Mouse (Mus musculus) right cerebral cortex, postnatal 25 days (tissue): ENCODE data around the gene Fgfr2.
A peak's percentile ranks its signal among the peaks of the same experiment; 100 is the strongest.

ENCODE experiments used
- DNase-seq: peaks from one replicate; pipeline ENCODE4 v3.0.0; 2022

Gene Fgfr2

DNA sequence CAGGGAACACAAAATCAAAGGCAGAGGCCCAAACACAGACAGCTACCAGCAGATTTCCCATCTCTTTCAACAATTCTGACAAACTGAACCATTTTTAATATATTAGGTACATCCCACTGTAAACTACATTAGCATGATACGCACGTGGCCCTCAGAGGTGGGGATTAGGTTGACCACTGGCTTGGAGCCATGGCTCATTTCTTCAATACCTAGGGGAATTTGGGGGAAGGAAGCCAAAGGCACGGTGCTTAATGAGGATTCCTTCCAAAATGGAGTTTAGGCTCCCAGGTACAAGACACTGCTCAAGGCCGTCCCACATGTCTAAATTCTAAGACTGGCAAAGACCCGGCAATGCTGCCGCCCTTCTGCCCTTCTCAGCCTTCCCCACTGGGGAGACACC is 120.9 kb downstream of the Fgfr2 start:
- DNase-seq: no peak

DNA sequence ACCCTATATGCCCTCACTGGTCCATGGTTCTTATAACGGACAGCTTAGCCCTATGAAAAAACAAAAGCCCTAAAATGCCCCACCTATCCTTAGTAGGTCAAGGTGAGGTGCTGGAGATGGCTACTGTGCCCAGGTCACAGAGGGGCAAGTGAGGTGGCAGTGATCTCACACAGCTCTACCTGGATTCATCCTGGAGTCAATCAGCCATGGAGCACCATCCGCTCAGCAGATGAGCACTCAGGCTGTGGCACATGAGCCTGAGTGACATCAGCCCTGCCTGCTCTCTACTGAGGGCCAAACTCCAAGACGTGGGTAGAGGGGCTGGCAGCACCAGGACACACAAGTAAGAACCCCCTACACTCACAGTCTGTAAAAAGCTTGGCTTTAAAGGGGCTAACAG is 121.8 kb downstream of the Fgfr2 start:
- no peak for DNase-seq

DNA sequence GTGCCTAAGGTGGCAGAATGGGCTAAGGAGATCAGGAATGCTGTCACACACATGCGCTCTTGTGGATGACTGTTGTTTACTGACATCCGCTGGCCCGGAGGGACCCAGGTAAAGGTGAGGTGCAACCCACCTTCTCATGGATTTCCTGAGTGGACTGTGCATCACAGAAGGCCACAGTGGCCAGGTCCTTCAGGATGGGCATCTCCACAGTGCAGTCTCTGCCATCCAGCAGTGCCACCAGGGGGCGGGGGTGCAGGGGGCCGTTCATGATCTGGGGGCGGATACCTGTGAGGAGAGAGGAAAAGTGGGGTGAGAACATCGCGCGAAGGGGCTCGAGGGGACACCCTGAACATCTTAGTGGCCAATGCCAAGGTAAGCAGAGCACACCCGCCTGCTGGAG is 124.1 kb downstream of the Fgfr2 start:
- DNase-seq: no peak

DNA sequence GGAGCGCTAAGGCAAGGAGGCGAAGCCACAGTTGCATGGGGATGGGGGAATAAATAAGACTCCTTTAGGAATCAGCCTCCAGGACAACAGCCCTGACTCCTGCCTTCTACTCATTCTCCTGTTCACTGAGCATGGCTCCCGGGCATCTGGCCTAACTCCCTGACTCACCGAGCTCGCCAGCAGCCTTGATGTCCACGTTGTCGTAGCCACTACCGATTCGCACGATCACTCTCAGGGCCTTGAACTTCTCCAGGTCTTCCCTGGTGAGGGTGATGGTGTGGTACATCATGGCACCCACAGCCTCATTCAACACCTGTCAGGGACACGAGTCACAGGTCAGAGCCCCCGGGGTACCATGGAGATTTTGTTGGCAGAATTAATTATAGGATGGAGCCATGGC is 124.5 kb downstream of the Fgfr2 start:
- no peak for DNase-seq

DNA sequence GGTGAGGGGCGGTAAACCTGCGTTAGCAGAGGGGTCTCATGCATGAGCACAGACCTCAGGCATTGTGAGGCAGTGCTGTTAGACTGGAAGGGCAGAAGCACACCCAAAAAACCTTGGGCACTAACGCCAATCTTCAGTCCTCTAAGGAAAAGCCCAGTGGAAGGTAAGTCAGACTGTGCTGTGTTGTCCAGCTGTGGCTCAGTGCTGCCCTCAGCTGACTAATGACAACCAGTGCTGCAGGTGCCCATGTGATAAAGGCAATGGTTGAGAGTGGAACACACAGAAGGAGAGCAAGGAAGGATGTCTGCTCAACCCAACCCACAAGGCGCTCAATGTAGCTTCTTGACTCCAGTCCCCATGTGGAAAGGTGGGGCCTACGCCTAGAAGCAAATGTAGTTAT is 126.8 kb downstream of the Fgfr2 start:
- DNase-seq: peak; percentile 18

DNA sequence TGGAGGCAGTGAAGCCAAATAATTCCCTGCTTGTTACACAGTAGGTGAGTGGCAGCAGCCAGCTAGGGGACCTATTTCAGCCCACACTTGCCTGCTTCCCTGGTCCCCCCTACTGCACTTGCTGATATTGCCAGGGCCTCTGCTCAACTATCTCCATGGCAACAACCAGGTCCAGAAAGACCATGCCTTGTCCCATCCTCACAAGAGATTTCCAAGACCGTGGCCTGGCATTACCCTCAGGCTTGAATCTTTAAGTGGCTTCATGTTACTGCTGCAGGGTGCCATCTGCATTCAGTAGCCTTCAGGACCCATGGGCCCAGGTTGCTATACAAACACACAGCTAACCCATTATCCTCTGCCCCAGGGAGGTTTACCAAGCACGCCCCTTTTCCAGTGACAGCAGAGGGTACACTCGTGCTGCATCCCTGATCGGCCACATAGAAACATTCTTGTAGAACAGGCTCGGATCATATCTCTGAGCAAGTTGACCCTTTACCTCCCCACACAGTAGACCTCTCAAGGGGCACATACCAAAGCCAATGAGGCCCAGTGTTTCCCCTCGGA is 128.4 kb downstream of the Fgfr2 start:
- no peak for DNase-seq

DNA sequence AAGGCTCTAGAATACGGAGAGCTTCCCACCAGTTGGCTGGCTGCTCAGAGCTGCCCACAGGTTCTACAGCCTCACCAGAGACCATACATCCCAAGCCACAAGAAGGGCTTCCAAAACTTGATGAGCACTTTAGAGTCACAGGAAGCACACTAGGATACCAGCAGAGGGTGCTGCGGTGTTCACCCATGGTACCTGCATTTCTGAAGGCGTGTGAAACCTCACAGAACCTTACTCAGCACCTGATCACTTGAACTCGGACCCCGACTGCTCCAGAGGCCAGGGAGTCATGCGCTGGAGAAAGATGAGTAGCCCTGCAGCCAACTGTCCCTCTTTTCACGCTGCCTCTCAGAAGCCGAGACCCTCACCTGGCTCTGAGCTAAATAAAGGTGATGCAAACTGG is 129.0 kb downstream of the Fgfr2 start:
- DNase-seq: no peak

DNA sequence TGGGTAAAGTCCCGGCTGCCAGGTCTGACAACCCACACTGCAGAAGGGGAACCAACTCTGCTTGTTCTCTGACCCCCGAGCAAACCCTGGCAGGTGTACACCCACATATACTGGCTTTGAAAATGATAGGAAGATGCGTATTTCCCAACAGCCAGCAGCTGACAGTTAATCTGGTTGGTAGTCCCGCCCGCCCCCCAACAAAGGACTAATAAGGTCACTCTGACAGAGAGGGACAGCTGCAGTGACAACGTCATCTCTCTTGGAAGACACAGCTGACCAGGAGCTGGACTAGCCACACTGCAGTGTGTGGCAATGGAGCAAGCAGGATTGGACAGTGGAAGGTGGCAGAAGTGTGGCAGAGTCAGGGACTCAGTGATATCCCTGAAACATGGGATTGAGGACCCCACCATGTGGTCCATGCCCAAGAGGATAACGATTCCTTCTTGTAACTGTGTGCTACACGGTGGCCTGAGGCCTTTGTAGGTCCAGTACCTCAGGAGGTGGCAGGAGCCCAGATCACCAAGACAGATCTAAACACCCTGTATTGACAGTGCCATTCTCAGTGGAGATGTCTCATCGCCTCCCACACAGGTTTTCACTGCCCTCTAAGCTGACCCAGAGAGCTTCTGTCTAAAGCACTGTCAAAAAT is 130.1 kb downstream of the Fgfr2 start:
- DNase-seq: no peak

DNA sequence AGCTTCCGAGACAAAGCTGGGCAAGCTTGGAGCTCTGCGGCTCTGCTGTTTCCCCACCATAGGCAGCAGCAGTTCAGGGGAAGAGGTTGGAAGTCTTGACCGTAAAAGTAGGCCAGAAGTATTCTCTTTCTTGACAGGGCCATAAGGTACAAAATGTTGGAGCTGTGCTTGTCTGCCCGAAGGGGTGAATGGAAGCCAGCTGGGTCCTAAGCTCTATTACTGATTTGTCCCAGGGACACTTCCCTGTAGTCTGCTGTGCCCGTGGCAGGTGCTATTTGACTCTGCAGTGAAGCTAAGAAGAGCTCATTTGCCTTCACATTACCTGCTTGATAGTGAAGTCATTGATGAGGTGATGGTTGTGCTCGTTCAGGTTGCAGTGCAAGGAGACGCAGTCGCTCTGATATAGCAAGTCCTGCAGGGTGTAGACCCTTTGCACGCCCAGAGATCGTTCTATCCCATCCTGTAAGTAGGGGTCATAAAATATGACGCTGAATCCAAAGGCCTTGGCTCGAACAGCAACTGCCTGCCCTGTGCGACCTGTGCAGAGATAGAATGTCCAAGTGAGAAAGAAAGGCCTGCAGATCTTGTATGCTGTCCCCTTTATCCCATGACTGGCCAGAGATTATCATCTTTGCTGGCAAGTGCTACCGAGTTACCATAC is 131.8 kb downstream of the Fgfr2 start:
- DNase-seq: no peak

DNA sequence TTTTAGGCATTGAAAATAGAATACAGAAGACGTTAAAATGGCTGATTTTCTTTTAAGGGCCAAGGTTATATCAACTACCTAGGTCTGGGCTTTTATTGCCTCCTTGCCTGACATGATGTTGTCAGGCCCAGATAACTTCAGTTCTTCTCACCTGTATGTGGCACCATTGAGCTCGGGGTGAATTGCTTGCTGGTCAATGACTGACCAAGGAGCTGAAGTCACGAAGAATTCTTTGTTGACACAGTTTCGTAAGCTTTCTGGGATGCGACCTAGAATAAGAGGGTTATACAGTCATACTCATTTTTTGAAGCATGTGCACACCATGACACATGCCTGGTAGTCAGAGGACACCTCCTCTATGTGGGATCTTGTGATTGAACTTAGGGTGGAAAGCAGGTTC is 133.3 kb downstream of the Fgfr2 start:
- DNase-seq: no peak

DNA sequence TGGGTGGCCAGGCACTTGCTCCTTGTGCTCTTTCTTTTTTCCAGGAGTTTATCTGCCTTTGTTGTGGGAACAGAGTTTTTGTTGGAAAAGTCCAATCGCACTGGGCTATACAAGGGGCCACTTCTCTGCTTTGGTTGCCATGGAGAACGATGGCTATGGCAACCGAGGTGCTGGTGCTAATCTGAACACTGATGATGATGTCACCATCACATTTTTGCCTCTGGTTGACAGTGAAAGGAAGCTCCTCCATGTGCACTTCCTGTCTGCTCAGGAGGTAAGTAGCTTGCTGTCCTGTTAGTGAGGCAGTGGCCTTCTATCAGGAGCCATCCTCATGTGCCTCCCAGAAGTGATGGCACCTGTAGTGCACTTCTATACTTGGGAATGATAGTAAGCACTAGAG is 140.5 kb downstream of the Fgfr2 start:
- no peak for DNase-seq

DNA sequence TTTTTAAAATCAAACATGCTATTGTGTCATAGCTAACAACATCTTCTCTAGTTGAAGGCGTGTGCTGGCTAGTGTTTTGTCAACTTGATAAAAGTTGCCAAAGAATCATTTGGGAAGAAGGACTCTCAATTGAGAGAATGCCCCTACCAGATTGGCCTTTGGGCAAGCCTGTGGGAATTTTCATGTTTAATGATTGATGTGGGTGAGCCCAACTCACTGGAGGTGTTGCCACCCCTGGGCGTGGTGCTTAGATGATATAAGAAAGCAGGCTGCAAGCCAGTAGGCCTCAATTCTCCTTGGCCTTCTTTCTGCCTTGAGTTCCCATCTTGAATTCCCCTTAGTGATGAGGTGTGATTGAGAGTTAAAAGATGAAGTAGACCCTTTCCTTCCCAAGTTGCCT is 145.2 kb downstream of the Fgfr2 start:
- no peak for DNase-seq

DNA sequence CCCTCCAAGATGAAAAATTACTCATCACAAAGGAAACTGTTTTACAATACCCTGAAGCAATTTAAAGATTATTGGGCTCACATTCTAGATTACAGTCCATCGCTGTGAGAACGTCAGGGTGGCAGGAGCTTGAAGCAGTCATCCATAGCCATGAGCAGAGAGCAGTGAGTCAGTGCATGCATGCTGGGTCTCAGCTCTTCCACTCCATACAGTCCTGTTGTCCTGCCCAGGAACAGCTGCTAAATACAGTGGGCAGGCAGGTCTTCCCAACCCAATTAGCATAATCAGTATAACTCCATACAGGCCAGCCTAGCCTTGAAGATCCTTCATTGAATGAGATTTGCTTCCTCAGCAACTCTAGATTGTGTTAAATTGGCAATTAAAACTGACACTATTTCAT is 147.1 kb downstream of the Fgfr2 start:
- DNase-seq: no peak

DNA sequence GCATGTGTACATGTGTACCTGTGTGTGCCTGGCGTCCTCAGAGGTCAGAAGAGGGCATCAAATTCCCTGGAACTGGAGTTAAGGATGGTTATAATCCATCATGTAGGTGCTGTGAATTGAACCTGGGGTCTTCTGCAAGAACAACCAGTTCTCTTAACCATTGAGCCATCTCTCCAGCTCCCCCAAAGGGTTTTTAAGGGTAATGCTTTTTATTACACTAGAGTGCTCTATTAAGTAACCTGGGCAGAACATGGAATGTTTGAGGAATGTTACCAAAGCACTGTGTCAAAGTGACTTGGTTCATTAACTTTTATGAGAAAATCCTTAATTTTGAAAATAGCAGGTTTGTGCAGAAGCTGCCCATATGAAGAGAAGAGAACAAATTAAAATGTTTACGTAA is 151.1 kb downstream of the Fgfr2 start:
- no peak for DNase-seq

DNA sequence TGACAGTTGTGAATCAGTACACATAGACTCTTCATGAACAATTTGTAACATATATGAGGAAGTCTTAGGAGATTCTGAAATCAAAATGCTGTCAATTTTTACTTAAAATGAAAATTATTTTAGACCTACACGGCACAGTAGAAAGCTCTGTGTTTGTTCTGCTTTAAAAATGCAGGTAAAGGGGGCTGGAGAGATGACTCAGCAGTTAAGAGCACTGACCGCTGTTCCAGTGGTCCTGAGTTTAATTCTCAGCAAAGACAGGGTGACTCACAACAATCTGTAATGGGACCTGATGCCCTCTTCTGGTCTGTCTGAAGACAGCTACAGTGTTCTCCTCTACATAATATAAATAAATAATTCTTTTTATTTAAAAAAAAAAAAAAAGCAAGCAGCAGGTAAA is 157.4 kb downstream of the Fgfr2 start:
- DNase-seq: no peak

DNA sequence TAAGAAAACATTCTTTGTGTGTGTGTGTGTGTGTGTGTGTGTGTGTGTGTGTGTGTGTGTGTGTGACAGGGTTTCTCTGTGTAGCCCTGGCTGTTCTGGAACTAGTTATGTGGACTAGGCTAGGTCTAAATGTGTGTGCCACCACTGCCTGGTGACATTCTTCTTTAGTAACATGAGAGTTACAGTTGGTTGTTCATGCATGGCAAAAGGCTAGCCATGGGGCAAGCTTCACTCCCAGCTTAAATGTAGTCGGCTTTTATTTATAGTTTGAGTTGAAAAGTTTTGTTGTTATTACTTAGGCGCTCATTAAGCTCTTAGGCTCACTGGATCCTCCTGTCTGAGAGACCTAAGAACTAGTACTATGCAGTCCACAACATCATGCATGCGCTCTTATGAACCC is 158.8 kb downstream of the Fgfr2 start:
- DNase-seq: no peak

DNA sequence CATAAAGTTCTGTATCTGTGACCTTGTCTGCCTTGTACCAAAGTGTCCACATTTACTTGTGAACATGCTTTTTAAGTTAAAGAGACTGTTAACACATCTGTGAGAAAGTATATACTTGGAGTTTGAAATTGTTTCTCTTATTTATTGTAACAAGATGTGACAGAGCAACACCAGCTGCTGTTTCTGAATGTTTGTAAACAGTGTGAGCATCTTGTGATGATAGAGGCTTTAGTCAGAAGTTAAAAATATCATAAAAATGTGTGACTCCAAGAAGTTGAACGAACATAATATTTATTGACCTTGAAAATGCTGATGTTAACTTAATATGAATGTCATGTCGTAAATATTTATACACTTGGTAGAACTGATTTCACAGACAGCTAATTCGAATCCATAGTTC is 172.5 kb downstream of the Fgfr2 start:
- no peak for DNase-seq

DNA sequence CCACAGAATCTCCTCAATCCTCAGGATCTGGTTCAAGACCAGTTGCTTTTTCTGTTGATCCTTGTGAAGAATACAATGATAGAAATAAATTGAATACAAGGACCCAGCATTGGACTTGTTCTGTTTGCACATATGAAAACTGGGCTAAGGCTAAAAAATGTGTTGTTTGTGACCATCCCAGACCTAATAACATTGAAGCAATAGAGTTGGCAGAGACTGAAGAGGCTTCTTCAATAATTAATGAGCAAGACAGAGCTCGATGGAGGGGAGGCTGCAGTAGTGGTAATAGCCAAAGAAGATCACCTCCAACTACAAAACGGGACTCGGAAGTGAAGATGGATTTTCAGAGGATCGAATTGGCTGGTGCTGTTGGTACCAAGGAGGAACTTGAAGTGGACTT is 173.2 kb downstream of the Fgfr2 start:
- DNase-seq: no peak

DNA sequence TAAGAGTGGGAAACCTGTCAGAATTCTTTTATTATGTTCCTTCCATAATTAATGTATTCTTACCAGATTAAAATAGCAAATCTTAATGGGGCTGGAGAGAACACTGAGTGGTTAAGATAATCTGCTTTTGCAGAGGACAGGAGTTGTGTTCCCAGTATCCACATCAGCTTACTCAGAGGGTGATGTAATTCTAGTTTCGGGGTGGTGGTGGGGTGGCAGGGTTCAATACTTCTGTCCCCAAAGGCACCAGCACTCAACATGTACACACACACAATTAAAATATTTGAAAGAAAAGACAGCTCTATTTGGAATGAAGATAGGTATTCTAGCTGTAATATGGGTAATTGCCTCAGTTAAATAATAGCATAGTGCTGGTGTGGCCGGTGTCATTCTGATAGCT is 182.6 kb downstream of the Fgfr2 start:
- no peak for DNase-seq

DNA sequence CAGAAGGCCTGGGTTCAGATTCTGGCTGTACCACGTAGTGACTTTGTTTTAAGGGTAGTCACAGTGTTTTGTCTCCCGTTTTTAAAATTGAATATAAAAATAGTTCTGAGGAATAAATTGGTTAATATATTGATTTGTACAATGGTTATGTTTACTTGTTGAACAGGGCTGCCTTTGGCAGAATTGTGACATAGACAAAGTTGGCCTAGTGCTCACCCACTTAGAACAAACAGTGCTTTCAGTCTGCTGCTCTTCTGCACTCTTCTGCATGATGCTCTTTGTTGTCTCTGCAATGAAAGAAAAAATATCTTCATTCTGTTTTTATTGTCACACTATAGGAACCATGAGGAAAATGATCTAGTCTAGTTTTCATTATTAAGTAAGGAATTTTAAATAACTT is 184.0 kb downstream of the Fgfr2 start:
- no peak for DNase-seq

DNA sequence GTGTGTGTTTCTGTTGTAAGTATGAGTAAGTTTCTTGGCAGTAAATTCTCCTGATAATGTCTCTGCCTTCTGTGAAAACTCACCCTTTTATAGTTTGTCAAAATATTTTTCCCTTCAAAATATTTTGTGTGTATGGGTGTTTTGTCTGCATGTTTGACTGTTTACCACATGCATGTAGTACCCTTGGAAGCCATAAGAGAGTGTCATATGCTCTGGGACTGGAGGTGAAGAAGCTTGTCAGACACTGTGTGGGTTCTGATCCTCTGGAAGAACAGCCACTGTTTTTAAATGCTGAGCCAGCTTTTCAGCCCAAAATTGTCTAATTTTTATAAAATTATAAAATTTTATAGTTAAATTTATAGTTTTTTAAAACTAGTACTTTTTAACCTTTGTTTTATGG is 188.4 kb downstream of the Fgfr2 start:
- no peak for DNase-seq

DNA sequence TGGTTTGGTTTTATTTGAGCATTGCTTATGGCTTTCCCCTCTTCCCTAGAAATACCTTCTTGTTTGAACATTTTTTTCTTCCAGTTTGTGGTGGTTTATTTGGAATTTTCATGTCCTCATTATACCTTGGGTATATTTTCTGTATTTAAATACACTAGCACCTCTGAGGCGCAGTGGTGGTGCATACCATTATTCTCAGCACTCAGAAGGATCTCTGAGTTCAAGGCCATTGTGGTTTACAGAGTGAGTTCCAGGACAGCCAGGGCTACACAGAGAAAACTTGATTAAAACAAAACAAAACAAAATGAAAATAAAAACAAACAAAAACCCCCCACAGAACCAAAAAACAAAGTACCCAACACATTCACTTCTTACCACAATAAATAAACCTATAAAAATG is 189.8 kb downstream of the Fgfr2 start:
- no peak for DNase-seq

DNA sequence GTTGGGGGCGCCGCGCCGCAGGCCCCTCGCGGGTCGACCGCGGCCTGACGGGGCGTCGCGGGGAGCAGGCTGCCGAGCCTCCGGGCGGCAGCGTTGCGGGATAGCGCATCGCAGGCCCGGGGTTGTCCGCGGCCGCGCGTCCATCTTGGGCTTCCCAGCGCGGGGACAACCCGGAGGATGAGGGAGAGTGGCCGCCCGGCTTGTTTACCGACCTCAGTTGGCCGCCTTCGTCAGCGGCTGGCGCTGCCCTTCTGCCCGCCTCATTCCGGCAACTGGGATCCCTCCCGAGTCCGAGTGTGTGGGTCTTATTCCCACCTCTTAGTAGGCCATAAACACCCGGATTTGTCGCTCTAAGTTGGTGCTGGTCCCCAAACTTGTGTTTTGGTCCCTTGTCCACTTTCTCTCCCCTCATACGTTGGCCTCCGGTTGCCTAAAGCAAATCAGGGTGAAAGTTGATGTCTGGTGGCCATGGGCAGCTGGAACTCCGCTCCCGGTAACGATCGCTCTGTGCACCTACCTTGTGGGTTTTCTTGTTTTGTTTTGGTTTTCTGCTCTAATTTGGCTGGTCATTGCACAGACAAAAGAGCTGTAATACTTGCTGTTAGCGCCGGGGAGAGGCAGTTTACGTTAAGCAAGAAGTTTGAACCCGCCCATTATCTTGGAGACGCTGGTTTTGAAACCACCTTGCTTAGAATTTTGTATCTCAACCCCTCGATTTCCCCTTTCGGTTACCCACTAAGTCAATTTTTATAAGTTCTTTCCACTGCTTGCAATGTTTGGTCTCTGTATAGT is 191.4 kb downstream of the Fgfr2 start:
- DNase-seq: peak; percentile 38
